Mouse (Mus musculus) stomach, embryonic 15.5 days (tissue): ENCODE measurements around the gene Psme3. TPM values are rescaled to one million over a fixed set of nuclear protein-coding genes. Genes with fewer than 3 reads are reported as not detected.
A peak's percentile ranks its signal among the peaks of the same experiment; 100 is the strongest.

Source experiments
- ATAC-seq: fragments of 200-750 bp; cut with Nextera tagmentation; 2 replicates; pipeline ENCODE4 v1.8.0; 2017; ENCODE audit warnings: low read depth, moderate number of reproducible peaks, moderate TSS enrichment; ENCODE audit not compliant: insufficient read depth, low FRiP score
- H3K27ac ChIP-seq: fragments of 300-500 bp; sonication (generic); 2 replicates; pipeline ENCODE4 v1.5.1; 2015; ENCODE audit warnings: mild to moderate bottlenecking, inconsistent platforms
- H3K27me3 ChIP-seq: fragments of 300-500 bp; sonication (generic); replicated peaks from 2 replicates; pipeline ENCODE4 v1.6.1; 2015; ENCODE audit warnings: inconsistent platforms
- H3K36me3 ChIP-seq: fragments of 300-500 bp; sonication (generic); 2 replicates; pipeline ENCODE4 v1.6.1; 2015; ENCODE audit warnings: inconsistent platforms
- H3K4me1 ChIP-seq: fragments of 300-500 bp; sonication (generic); 2 replicates; pipeline ENCODE4 v1.6.1; 2015; ENCODE audit warnings: inconsistent platforms
- H3K4me2 ChIP-seq: fragments of 300-500 bp; sonication (generic); 2 replicates; pipeline ENCODE4 v1.6.1; 2015; ENCODE audit warnings: mild to moderate bottlenecking, inconsistent platforms
- H3K4me3 ChIP-seq: fragments of 300-500 bp; sonication (generic); replicated peaks from 2 replicates; pipeline ENCODE4 v1.5.1; 2015; ENCODE audit warnings: inconsistent platforms
- H3K9ac ChIP-seq: fragments of 300-500 bp; sonication (generic); 2 replicates; pipeline ENCODE4 v1.6.1; 2015; ENCODE audit warnings: inconsistent platforms
- H3K9me3 ChIP-seq: fragments of 300-500 bp; sonication (generic); 2 replicates; pipeline ENCODE4 v1.6.1; 2016; ENCODE audit warnings: inconsistent platforms
- WGBS: fragments of 180-500 bp; shearing (Covaris S2); methylation state at CpG from one replicate; pipeline ENCODE4 v1.1.7; 2015; 5-methylcytosine and 5-hydroxymethylcytosine counted together
- polyA plus RNA-seq: library from polyadenylated mRNA; unstranded; fragments of >200 nt; fragmentation: Nextera tagmentation; extraction: Ambion mirVana; gene quantifications from 2 replicates; pipeline ENCODE4 v1.2.1, GENCODE M21; 2015

The Psme3 gene
- polyA plus RNA-seq, 1 experiment from 2014 or later: 125 TPM

DNA sequence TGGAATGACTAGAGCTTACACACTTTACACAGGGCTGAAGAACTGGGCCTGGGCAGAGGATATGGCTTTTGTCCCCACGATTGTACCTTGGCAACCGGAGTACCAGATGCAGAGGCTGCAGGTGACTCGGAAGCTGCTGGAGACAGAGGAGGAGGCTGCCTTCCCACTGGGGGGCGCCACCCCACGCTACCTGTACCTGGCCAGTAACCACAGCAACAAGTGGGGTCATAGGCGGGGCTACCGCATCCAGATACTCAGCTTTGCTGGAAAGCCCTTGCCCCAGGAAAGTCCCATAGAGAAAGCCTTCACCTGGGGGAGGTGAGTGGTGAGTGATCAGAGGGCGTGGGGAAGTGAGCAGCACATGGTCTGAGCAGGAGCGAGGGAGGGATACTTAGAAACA, 19.7 kb downstream of the Psme3 start:
- 73% methylated on average over 9 of the region's 9 CpGs for WGBS
- Histone ChIP-seq H3K4me2 (no peak overlapping the region), H3K4me1 (peaks cover 10% of the 10 kb centered on the region), H3K9me3 (no peaks in the 10 kb centered on the region), H3K27ac (no peak overlapping the region), H3K9ac (no peak overlapping the region), H3K36me3 (no peaks in the 10 kb centered on the region), H3K4me3 (no peak overlapping the region), H3K27me3 (no peaks in the 10 kb centered on the region)
- no peak for ATAC-seq

DNA sequence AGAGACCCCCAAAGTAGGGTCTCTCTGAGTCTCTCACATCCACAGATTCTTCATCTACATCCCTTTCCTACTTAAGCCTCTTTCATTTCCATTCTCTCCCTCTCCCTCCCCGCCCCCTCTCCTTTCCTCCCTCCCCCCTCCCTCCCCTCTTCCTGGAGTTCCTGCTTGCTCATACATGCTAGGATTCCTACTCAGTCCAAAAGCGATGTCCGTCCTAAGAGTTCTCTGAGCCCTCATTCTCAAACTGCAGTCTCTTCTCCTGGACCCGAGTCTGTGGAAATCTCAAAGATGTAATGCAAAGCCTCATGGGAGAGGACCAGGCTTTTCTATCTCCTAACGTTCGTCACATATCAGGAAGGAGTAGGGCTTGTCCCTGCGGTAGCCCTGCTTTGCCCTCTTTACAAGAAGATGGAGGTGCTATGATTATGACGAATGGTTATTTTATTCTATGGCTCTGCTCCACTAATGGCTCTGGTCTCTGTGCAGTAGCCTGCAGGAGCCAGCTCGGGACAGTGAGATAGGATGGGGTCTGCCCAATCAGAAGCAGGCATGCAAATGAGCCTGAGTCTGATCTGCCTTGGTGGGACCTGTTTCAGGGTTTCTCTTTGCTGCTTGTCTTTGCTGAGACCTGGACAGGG, 22.2 kb downstream of the Psme3 start:
- H3K4me3 ChIP-seq: peak overlapping the region; percentile 14
- WGBS: 3% methylated on average over 9 of the region's 9 CpGs
- peak overlapping the region; percentile 12; the same call in 1 of the 2 replicates for H3K27ac ChIP-seq
- peak; percentile 84; the same call in 1 of the 2 replicates for ATAC-seq
- H3K9me3 ChIP-seq: no peaks in the 10 kb centered on the region
- H3K4me1 ChIP-seq: peaks cover 9% of the 10 kb centered on the region
- H3K27me3 ChIP-seq: no peaks in the 10 kb centered on the region
- H3K4me2 ChIP-seq: peak overlapping the region; percentile 47
- H3K9ac ChIP-seq: no peak overlapping the region
- no peaks in the 10 kb centered on the region for H3K36me3 ChIP-seq

DNA sequence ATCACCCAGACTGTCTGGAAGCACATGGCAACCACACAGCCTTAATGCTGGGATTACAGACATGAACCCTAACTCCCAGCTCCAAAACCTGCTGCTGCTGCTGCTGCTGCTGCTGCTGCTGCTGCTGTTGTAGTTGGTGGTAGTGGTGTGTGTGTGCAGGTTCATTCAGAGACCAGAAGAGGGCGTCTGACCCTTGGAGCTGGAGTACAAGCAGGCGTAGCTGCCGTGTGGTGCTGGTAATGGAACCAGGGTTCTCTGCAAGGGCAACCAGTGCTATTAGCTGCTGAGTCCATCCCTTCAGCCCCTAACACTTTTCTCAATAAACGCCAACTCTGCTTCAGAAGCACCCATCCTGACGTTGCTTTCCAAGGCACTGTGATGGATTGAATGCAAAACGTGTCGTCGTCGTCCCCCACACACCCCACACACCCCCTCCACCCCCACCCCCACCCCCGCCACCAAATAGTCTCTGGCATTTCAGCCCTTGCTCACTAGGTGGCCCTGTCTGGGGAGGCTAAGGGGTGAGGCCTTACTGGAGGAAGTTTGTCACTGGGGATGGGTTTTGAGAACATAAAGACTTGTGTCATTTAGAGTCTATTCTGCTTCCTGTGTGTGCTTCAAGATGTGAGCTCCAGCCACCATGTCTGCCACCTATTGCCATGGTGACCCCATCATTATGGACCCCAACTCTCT, 31.2 kb downstream of the Psme3 start:
- 67% methylated on average over 10 of the region's 10 CpGs for WGBS
- Histone ChIP-seq H3K27ac (no peak overlapping the region), H3K9ac (no peak overlapping the region), H3K36me3 (no peaks in the 10 kb centered on the region), H3K9me3 (no peaks in the 10 kb centered on the region), H3K27me3 (no peaks in the 10 kb centered on the region), H3K4me3 (no peak overlapping the region), H3K4me1 (no peaks in the 10 kb centered on the region), H3K4me2 (no peak overlapping the region)
- ATAC-seq: no peak

DNA sequence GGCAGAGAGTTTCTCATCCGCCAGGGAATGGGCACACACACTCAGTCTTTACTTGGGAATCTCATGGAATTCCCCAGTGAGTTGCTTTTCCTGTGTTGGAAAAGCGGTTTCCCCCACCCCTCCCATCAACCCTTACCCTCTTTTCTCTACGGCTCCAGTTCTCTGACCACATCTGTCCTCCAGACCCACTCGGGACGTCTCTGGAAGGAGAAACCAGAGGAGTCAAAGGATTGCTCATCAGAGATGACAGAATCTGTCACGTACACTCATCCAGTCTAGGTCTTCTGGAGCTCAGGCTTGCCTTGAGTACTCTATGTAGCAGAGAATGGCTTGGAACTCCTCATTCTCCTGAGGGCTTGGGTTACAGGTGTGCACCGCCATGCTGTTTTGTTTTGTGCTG, 32.8 kb downstream of the Psme3 start:
- no peak overlapping the region for H3K27ac ChIP-seq
- WGBS: 67% methylated on average over 7 of the region's 7 CpGs
- H3K9me3 ChIP-seq: no peaks in the 10 kb centered on the region
- H3K36me3 ChIP-seq: no peaks in the 10 kb centered on the region
- no peak overlapping the region for H3K9ac ChIP-seq
- H3K27me3 ChIP-seq: no peaks in the 10 kb centered on the region
- H3K4me2 ChIP-seq: no peak overlapping the region
- no peaks in the 10 kb centered on the region for H3K4me1 ChIP-seq
- ATAC-seq: no peak
- H3K4me3 ChIP-seq: no peak overlapping the region

DNA sequence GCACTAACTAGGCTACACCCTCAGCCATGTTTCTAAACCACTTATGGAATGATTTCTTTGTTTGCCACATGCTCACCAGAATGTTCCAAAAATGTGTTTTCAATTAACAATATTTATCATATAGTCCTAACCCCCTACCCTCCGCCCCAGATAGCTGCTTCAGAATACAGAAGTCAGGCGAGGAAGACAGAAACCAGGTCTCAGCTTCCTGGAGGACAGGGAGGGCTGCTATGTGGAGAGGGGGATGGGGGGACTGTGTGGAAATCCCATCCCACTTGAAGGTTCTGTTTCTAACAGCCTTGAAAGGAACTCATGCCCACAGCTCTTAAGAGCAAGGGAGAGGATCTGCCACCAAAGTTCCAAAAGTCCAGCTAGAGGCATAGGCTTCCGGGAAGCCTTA, 33.2 kb downstream of the Psme3 start:
- Histone ChIP-seq H3K27me3 (no peaks in the 10 kb centered on the region), H3K4me3 (no peak overlapping the region), H3K4me2 (no peak overlapping the region), H3K9me3 (no peaks in the 10 kb centered on the region), H3K27ac (no peak overlapping the region), H3K4me1 (no peaks in the 10 kb centered on the region), H3K36me3 (no peaks in the 10 kb centered on the region), H3K9ac (no peak overlapping the region)
- 69% methylated on average over 3 of the region's 3 CpGs for WGBS
- no peak for ATAC-seq

DNA sequence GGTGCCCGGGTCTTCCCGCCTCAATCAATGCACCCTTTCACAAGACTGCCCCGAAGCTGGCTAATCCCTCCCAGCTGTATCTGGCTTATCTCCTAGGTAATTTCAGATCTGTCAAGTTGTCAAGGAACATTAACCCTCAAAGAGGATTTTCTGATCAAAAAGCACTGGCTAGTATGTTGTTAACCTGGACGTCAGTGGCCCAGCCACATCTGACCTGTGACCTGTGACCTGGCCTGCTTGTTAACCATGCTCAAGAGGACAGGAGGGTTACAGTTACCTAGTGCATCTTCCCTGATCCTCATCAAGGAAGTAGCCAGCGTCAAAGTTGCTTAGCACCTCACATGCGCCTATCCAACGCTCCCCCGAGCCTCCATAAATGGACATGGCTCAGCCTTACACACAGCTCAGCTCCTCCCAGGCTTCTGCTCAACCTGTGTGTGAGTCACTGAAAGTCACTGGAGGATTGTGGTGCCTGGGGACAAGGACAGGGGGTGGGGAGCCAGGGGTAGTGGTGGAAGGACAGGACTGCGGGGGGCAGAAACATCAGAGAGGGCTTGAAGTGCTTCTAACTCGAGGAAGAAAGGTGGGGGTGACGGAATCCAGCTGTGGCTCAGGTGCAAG, 35.2 kb downstream of the Psme3 start:
- Histone ChIP-seq H3K4me3 (no peak overlapping the region), H3K9me3 (no peaks in the 10 kb centered on the region), H3K9ac (no peak overlapping the region), H3K4me2 (no peak overlapping the region), H3K4me1 (no peaks in the 10 kb centered on the region), H3K27ac (no peak overlapping the region), H3K36me3 (no peaks in the 10 kb centered on the region), H3K27me3 (no peaks in the 10 kb centered on the region)
- ATAC-seq: no peak
- WGBS: 49% methylated on average over 11 of the region's 11 CpGs

DNA sequence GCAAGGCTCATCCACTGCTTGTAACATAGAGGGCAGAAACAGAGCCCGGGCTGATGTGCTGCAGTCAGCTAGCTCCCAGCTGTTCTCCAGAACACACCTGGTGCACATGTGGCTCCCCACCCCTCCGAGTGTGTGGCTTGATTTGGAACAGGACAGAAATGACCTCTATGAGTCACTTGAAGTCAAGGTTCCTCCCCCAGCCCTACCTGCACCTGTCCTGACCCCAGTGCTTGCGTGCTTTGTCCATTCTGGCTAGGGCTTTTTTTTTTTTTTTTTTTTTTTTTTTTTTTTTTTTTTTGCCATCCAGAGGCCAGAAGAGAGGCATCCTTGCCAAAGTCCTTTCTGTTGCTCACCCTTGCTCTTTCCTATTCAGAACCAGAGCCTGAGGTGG, 35.7 kb downstream of the Psme3 start:
- Histone ChIP-seq H3K27ac (no peak overlapping the region), H3K9me3 (no peaks in the 10 kb centered on the region), H3K9ac (no peak overlapping the region), H3K36me3 (no peaks in the 10 kb centered on the region), H3K27me3 (no peaks in the 10 kb centered on the region), H3K4me2 (no peak overlapping the region), H3K4me1 (no peaks in the 10 kb centered on the region), H3K4me3 (no peak overlapping the region)
- WGBS: 48% methylated on average over 3 of the region's 3 CpGs
- ATAC-seq: no peak

DNA sequence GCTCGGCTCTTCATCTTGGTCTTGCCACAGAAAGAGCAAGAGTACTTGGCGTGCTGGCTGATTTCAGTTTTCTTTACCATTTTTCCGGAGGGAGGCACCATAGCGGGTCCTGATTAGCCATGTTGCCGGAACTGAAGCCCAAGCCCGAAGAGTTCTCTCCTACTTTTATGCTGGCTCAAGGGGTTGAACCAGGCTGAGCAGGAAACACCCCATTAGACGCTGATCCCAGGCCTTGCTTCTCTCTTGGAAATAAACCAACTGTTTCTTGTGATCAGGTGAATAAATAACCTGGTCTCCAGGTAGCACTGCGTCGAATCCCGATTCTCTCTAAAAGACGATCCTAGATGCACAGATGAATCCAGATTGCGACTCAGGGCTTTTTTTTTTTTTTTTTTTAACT, 37.4 kb downstream of the Psme3 start:
- H3K4me1 ChIP-seq: no peaks in the 10 kb centered on the region

DNA sequence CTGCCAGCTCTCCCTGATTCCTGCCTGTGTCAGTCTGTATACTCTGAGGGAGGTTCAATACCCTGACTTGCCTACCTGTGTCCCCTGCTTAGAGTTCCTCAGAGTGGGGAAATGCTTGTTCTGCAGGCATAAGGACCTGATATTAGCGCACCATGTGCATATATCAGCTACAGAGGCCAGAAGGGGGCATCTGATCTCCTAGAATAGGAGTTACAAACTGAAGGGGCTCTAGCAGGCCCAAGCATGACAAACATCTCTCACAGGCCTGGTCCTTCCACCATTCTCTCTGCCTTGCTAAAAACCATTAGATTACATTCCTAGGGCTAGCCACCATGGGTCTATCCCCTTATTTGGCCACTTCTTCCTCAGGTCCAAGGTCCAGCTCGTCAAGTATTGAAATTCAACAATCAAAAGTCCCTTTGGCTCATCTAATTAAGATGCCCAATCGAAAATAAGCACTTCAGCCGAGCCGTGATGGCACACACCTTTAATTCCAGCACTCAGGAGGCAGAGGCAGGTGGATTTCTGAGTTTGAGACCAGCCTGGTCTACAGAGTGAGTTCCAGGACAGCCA, 38.5 kb downstream of the Psme3 start:
- Histone ChIP-seq H3K9ac (no peak overlapping the region), H3K36me3 (no peaks in the 10 kb centered on the region), H3K27me3 (no peaks in the 10 kb centered on the region), H3K27ac (no peak overlapping the region), H3K9me3 (no peaks in the 10 kb centered on the region), H3K4me2 (no peak overlapping the region), H3K4me3 (no peak overlapping the region), H3K4me1 (no peaks in the 10 kb centered on the region)
- 82% methylated on average over 5 of the region's 5 CpGs for WGBS
- ATAC-seq: no peak

More for the DNA sequence above, 37.4 kb downstream of the Psme3 start:
- Histone ChIP-seq H3K27ac (no peak overlapping the region), H3K9ac (no peak overlapping the region), H3K4me2 (no peak overlapping the region), H3K36me3 (no peaks in the 10 kb centered on the region), H3K9me3 (no peaks in the 10 kb centered on the region), H3K4me3 (no peak overlapping the region), H3K27me3 (no peaks in the 10 kb centered on the region)
- ATAC-seq: no peak
- 84% methylated on average over 12 of the region's 12 CpGs for WGBS

DNA sequence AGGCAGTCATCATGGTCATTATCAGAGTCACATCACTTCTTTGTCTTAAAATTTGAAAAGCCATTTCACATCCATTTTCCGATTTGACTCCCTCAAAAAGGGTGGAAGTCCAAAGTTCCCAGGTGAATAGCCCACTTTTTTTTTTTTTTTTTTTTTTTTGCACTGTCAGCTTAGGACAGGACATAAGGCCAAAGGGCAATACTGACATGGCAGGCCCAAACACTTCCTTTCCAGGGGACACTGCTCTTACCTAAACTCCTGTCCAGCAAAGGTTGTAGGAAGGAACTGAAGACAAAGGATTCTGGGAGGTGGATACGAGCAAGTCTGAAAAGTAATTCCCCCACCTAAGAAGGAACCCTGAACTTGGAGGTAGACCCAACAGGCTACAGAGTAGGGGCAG, 39.9 kb downstream of the Psme3 start:
- no peak for ATAC-seq
- Histone ChIP-seq H3K4me3 (no peak overlapping the region), H3K27me3 (no peaks in the 10 kb centered on the region), H3K9me3 (no peaks in the 10 kb centered on the region), H3K36me3 (no peaks in the 10 kb centered on the region), H3K4me1 (no peaks in the 10 kb centered on the region), H3K27ac (no peak overlapping the region), H3K4me2 (no peak overlapping the region), H3K9ac (no peak overlapping the region)
- 86% methylated on average over 2 of the region's 2 CpGs for WGBS

DNA sequence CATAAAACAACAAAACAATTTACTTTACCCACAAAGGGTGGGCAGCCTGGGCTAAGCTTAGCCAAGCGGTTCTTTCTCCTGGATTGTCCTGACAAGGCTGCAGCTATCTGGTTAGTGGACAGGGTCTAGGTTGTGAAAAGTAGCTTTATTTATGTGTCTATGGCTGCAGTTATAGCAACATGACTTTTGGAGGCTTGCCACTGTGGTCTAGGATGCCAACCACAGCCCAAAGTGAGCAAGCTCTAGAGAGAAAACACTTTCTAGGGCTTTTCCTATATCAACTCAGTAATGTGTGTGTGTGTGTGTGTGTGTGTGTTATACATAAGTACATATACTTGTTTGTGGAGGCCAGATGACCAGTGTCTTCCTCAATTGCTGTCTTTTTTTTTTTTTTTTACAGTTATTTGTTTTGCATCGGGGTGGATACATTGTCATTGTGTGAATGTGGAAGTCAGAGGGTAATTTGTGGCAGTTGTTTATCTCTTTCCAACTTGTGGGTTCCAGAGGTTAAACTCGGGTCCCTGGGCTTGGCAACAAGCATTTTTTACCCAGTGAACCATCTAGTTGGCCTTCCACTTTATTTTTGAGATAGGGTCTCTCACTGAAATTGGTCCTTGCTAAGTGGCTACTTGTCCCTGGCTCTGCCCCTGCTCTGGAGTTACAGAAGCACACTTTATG, 41.6 kb downstream of the Psme3 start:
- no peak overlapping the region for H3K4me2 ChIP-seq
- WGBS: 74% methylated on average over 3 of the region's 3 CpGs
- H3K27me3 ChIP-seq: no peaks in the 10 kb centered on the region
- H3K4me3 ChIP-seq: no peak overlapping the region
- no peak overlapping the region for H3K9ac ChIP-seq
- no peak for ATAC-seq
- no peaks in the 10 kb centered on the region for H3K36me3 ChIP-seq
- no peaks in the 10 kb centered on the region for H3K9me3 ChIP-seq
- no peaks in the 10 kb centered on the region for H3K4me1 ChIP-seq
- no peak overlapping the region for H3K27ac ChIP-seq

DNA sequence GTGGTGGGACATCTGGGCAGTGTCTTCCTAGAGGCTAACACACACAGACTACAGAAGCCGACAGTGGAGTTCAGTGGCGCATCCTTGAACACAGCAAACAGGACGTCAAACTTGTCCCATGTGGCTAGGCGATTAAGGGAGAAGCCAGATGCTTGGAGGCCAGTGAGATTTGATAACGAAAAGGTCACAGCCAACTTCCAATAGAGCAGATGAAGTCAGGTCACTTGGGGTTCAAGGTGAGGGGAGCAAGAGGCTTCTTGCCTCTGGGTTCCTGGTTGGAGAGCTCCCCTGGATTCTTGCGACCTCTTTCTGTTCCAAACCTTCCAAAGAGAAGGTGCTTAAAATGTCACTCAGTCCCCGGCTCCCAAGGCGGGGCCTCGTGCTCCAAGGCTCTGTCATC, 43.8 kb downstream of the Psme3 start:
- H3K9ac ChIP-seq: no peak overlapping the region
- H3K9me3 ChIP-seq: no peaks in the 10 kb centered on the region
- no peak overlapping the region for H3K27ac ChIP-seq
- no peak overlapping the region for H3K4me3 ChIP-seq
- H3K4me1 ChIP-seq: no peaks in the 10 kb centered on the region
- H3K4me2 ChIP-seq: no peak overlapping the region
- no peaks in the 10 kb centered on the region for H3K27me3 ChIP-seq
- no peaks in the 10 kb centered on the region for H3K36me3 ChIP-seq
- 66% methylated on average over 9 of the region's 9 CpGs for WGBS
- no peak for ATAC-seq
